Mouse (Mus musculus): ENCODE data around the gene Tirap. TPM values are rescaled to one million over a fixed set of nuclear protein-coding genes. Genes with fewer than 3 reads are reported as not detected.

Tirap gene
- polyA plus RNA-seq, 1 experiment = 2.6 TPM

DNA sequence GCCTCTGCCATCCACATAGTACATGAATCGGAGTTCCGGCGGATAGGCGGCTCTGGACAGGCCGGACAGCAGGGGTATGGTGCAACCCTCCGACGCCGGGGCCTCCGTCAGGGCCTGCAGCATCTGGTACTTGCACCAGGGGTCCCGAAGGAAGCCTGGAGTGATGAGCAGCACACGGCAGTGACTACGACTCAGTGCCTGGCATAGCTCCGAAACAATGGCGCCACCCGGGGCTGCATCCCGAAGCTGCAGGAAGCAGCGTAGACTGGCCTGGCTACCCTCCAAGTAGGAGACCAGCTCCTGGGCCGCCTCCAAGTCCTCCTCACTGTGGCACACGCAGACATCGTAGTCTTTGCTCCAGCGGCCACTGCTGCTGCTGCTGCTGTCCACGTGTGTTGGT lies 11.4 kb downstream of the Tirap start:
- Histone ChIP-seq H3K4me1 (ENCODE audit: control insufficient read depth, insufficient read depth, low read length) (no peaks in the 10 kb centered on the region), H3K4me3 (ENCODE audit: control insufficient read depth, low read depth, low read length) (no peak overlapping the region), H3K36me3 (ENCODE audit: control insufficient read depth, insufficient read depth, low read length) (no peaks in the 10 kb centered on the region), H3K27ac (ENCODE audit: control insufficient read depth, insufficient read depth, low read depth, low read length) (no peak overlapping the region), H3K27me3 (ENCODE audit: control insufficient read depth, insufficient read depth, low read length) (no peaks in the 10 kb centered on the region)
- no peak for TF ChIP-seq CTCF (IDR thresholded peaks at IDR 0.05; ENCODE audit: control insufficient read depth, insufficient read depth, insufficient replicate concordance, low read depth, low read length)
- no peak for TF ChIP-seq POLR2A (IDR thresholded peaks at IDR 0.05; ENCODE audit: control insufficient read depth, low read depth, low read length)

DNA sequence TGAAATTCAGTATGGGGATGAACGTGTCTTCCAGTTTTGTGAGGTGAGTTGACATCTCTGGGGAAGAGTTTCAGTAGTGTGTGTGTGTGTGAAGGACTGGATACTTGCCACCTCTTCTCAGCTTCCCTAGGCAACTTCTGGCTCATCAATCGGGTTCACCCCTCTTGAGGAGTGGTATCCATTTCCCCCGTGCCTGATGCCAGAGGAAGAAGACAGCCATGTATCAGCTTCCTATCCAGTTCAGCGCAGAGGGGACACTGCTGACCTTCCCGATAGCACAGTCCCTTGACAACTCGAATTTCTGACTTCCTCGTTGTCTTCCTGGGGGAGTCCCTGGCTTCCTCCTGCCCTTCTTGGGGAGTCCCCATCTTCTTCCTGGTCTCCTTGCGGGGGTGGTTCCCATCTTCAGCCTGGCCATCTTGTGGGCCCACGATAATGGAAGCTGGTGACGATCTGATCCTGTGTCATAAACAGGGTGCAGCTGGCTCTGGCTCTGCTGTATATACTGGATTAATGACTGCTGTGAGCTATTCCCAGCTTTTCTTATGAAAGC lies 12.7 kb downstream of the Tirap start:
- Histone ChIP-seq H3K36me3 (ENCODE audit: control insufficient read depth, insufficient read depth, low read length) (no peaks in the 10 kb centered on the region), H3K27me3 (ENCODE audit: control insufficient read depth, insufficient read depth, low read length) (no peaks in the 10 kb centered on the region), H3K27ac (ENCODE audit: control insufficient read depth, insufficient read depth, low read depth, low read length) (no peak overlapping the region), H3K4me3 (ENCODE audit: control insufficient read depth, low read depth, low read length) (no peak overlapping the region), H3K4me1 (ENCODE audit: control insufficient read depth, insufficient read depth, low read length) (no peaks in the 10 kb centered on the region)
- TF ChIP-seq CTCF (IDR thresholded peaks at IDR 0.05; ENCODE audit: control insufficient read depth, insufficient read depth, insufficient replicate concordance, low read depth, low read length) = no peak
- TF ChIP-seq POLR2A (IDR thresholded peaks at IDR 0.05; ENCODE audit: control insufficient read depth, low read depth, low read length) = no peak

DNA sequence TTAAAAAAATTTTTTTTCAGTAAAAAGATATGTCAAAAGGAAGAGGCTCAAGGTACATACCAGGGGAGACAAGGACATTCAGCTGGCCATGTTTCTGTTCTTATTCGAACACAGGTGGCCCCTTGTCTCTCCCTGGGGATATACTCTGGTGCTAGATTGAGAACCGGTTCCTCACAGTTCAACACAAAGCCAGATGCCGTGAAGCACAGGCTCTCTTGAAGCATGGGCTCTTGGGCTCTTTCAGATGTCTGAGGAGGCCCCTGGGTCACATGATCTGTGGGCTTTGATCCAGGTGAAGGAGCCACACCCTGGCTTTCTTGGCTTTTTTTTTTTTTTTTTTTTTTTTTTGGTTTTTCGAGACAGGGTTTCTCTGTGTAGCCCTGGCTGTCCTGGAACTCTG lies 13.7 kb downstream of the Tirap start:
- no peaks in the 10 kb centered on the region for H3K27me3 ChIP-seq (ENCODE audit: control insufficient read depth, insufficient read depth, low read length)
- TF ChIP-seq CTCF (IDR thresholded peaks at IDR 0.05; ENCODE audit: control insufficient read depth, insufficient read depth, insufficient replicate concordance, low read depth, low read length) (no peak), POLR2A (IDR thresholded peaks at IDR 0.05; ENCODE audit: control insufficient read depth, low read depth, low read length) (no peak)
- no peak overlapping the region for H3K4me3 ChIP-seq (ENCODE audit: control insufficient read depth, low read depth, low read length)
- H3K27ac ChIP-seq (ENCODE audit: control insufficient read depth, insufficient read depth, low read depth, low read length) = no peak overlapping the region
- H3K4me1 ChIP-seq (ENCODE audit: control insufficient read depth, insufficient read depth, low read length) = no peaks in the 10 kb centered on the region
- H3K36me3 ChIP-seq (ENCODE audit: control insufficient read depth, insufficient read depth, low read length) = no peaks in the 10 kb centered on the region

DNA sequence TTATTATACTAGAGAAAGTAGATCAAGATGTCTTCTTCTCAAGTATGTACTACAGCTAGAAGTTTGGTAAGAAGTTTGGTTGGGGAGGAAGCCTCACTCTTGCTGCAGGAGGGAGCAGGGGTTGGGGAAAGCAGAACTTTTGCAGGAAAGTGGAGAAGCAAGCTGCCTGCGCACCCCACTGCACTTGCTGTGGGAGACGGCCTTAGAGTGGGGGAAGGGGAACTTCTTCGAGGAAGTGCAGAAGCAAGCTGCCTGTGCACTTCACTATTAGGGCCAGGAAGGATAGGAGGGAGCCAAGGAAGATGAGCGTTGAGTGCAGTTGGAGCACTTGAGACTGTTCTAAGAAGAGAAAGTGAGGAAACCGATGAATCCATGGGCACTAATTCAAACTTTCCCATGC lies 16.7 kb downstream of the Tirap start:
- H3K27ac ChIP-seq (ENCODE audit: control insufficient read depth, insufficient read depth, low read depth, low read length) = no peak overlapping the region
- H3K4me3 ChIP-seq (ENCODE audit: control insufficient read depth, low read depth, low read length) = no peak overlapping the region
- H3K27me3 ChIP-seq (ENCODE audit: control insufficient read depth, insufficient read depth, low read length) = no peaks in the 10 kb centered on the region
- TF ChIP-seq POLR2A (IDR thresholded peaks at IDR 0.05; ENCODE audit: control insufficient read depth, low read depth, low read length) = no peak
- H3K36me3 ChIP-seq (ENCODE audit: control insufficient read depth, insufficient read depth, low read length) = no peaks in the 10 kb centered on the region
- no peaks in the 10 kb centered on the region for H3K4me1 ChIP-seq (ENCODE audit: control insufficient read depth, insufficient read depth, low read length)

DNA sequence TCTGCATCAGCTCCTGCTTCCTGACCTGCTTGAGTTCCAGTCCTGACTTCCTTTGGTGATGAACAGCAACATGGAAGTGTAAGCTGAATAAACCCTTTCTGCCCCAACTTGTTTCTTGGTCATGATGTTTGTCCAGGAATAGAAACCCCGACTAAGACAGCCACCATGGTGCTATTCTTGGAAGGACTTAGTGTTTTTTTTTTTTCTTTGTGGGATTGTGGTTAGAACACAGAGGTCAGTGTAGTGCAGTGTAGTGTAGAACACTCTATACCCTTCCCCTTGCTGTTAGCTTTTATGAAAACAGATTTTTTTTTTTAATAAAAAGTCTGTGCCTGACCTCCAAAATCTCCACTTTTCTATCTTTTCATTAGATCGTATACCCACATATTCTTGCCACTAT lies 17.3 kb downstream of the Tirap start:
- no peaks in the 10 kb centered on the region for H3K36me3 ChIP-seq (ENCODE audit: control insufficient read depth, insufficient read depth, low read length)
- H3K4me3 ChIP-seq (ENCODE audit: control insufficient read depth, low read depth, low read length) = no peak overlapping the region
- no peaks in the 10 kb centered on the region for H3K4me1 ChIP-seq (ENCODE audit: control insufficient read depth, insufficient read depth, low read length)
- H3K27ac ChIP-seq (ENCODE audit: control insufficient read depth, insufficient read depth, low read depth, low read length) = no peak overlapping the region
- H3K27me3 ChIP-seq (ENCODE audit: control insufficient read depth, insufficient read depth, low read length) = no peaks in the 10 kb centered on the region
- TF ChIP-seq POLR2A (IDR thresholded peaks at IDR 0.05; ENCODE audit: control insufficient read depth, low read depth, low read length) = no peak
- TF ChIP-seq CTCF (IDR thresholded peaks at IDR 0.05; ENCODE audit: control insufficient read depth, insufficient read depth, insufficient replicate concordance, low read depth, low read length) = no peak

DNA sequence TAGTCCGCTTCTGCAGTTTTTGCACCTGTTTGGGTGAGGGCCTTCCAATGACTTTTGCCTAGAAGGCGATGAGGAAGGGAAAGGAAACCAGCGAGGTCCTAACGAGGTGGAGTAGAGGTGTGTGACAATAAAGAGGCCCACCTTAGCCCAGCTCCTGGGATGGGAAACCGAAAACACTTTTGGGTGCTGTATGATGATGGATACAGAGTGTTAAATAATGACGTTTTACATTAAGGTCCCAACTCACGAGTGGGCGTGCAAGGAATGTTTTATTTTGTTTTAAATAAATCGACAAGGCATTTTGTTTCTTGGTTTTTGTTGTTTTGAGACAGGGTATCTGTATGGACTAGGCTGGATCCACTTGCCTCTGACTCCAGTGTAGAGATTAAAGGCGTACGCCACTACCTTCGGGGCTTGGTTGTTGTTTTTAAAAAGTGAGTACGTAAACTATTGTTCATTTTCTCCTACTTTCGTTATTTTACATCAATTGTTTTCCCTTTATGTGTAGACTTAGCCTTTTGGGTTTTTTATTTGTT lies 23.9 kb downstream of the Tirap start:
- H3K4me1 ChIP-seq (ENCODE audit: control insufficient read depth, insufficient read depth, low read length) = no peaks in the 10 kb centered on the region; the same call in 1 of the 2 replicates
- H3K27ac ChIP-seq (ENCODE audit: control insufficient read depth, insufficient read depth, low read depth, low read length) = peak overlapping the region; percentile 90
- peak overlapping the region; percentile 94 for H3K4me3 ChIP-seq (ENCODE audit: control insufficient read depth, low read depth, low read length)
- TF ChIP-seq CTCF (IDR thresholded peaks at IDR 0.05; ENCODE audit: control insufficient read depth, insufficient read depth, insufficient replicate concordance, low read depth, low read length) (no peak), POLR2A (IDR thresholded peaks at IDR 0.05; ENCODE audit: control insufficient read depth, low read depth, low read length) (no peak)
- H3K36me3 ChIP-seq (ENCODE audit: control insufficient read depth, insufficient read depth, low read length) = no peaks in the 10 kb centered on the region
- H3K27me3 ChIP-seq (ENCODE audit: control insufficient read depth, insufficient read depth, low read length) = no peaks in the 10 kb centered on the region

DNA sequence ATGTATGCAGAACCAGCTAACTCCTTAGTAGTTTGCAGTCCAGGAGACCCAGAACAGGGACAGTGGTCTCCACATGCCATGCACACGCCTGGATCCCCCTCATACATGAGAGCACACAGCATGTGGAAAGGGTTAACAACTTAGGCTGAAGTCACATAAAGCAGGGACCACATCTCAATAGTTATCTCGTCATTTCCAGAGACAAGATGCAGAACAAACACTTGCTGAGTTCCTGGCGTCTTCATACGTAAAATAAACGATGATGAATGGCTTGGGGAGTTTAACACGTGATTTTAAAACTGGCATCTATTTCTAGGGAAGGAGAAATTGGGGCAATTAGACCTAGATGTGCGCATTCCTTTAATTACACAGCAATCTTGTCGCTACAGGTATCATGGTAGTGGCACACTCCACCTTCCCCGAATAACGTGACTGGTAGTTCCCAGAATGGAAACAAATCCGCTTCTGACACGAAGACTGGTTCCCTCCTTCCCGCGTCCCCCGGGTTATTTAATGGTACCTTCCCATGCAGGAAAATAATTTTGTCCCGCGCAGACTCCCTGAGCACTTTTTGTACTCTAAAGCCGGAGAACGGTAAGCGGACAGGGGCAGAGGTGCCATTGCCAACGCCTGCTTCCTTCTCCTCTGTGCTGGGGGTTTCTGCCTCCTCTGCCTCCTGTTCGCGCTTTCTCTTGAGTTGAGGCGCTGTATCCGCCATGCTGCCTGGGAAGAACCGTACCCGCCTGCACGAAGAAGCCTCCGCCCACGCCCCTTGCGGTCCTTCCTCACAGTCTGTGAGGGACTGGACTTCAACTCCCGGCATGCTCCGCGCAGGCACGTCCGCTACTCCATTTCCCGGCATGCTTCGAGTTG lies 24.6 kb downstream of the Tirap start, which contains the start of gene Dcps:
TSS of gene Dcps (minus strand) at position 811 of the 873 bp plus-strand sequence.
- TF ChIP-seq POLR2A (IDR thresholded peaks at IDR 0.05; ENCODE audit: control insufficient read depth, low read depth, low read length) (peak; percentile 91), CTCF (IDR thresholded peaks at IDR 0.05; ENCODE audit: control insufficient read depth, insufficient read depth, insufficient replicate concordance, low read depth, low read length) (no peak)
- Histone ChIP-seq H3K4me3 (ENCODE audit: control insufficient read depth, low read depth, low read length) (peak within 1 kb of the TSS; percentile 94), H3K27me3 (ENCODE audit: control insufficient read depth, insufficient read depth, low read length) (no peaks in the 10 kb centered on the region), H3K4me1 (ENCODE audit: control insufficient read depth, insufficient read depth, low read length) (no peaks in the 10 kb centered on the region; the same call in 1 of the 2 replicates), H3K27ac (ENCODE audit: control insufficient read depth, insufficient read depth, low read depth, low read length) (peak within 1 kb of the TSS; percentile 90), H3K36me3 (ENCODE audit: control insufficient read depth, insufficient read depth, low read length) (no peaks in the 10 kb centered on the region)

All from testis, adult 2 months (tissue).